Mouse (Mus musculus) embryo, embryonic 11 days (tissue): ENCODE data around the gene Ralgapa2.
A peak's percentile ranks its signal among the peaks of the same experiment; 100 is the strongest.

ENCODE experiments used
- DNase-seq: peaks from one replicate; pipeline ENCODE4 v3.0.0-alpha.2; 2015

Ralgapa2 gene

GRCm38 (mm10) chr2:146511911-146512580, at the start of gene Ralgapa2:
TSS of gene Ralgapa2 (minus strand) at chr2:146512344.
- DNase-seq = peak; percentile 100

- no peak for DNase-seq
Measured at GRCm38 (mm10) chr2:146561505-146561904, 49.4 kb upstream of the Ralgapa2 start.

GRCm38 (mm10) chr2:146560633-146561043, 48.5 kb upstream of the Ralgapa2 start:
- no peak for DNase-seq

GRCm38 (mm10) chr2:146556148-146556547, 44.0 kb upstream of the Ralgapa2 start:
- no peak for DNase-seq

GRCm38 (mm10) chr2:146555351-146555750, 43.2 kb upstream of the Ralgapa2 start:
- DNase-seq = no peak

- DNase-seq = no peak
Measured at GRCm38 (mm10) chr2:146553701-146554100, 41.6 kb upstream of the Ralgapa2 start.

GRCm38 (mm10) chr2:146551818-146552217, 39.7 kb upstream of the Ralgapa2 start:
- no peak for DNase-seq

GRCm38 (mm10) chr2:146549111-146549776, 37.1 kb upstream of the Ralgapa2 start:
- DNase-seq = peak; percentile 74

GRCm38 (mm10) chr2:146544155-146544814, 32.1 kb upstream of the Ralgapa2 start:
- no peak for DNase-seq

- DNase-seq = no peak
Measured at GRCm38 (mm10) chr2:146533118-146533949, 21.2 kb upstream of the Ralgapa2 start.

GRCm38 (mm10) chr2:146532493-146532892, 20.3 kb upstream of the Ralgapa2 start:
- DNase-seq = no peak

GRCm38 (mm10) chr2:146525483-146525882, 13.3 kb upstream of the Ralgapa2 start:
- DNase-seq = no peak

GRCm38 (mm10) chr2:146524685-146525415, 12.7 kb upstream of the Ralgapa2 start:
- DNase-seq = no peak

GRCm38 (mm10) chr2:146516894-146517293, 4.8 kb upstream of the Ralgapa2 start:
- no peak for DNase-seq

GRCm38 (mm10) chr2:146515081-146515480, 2.9 kb upstream of the Ralgapa2 start:
- DNase-seq = no peak

GRCm38 (mm10) chr2:146512581-146512920, 407 bp upstream of the Ralgapa2 start:
- peak; percentile 4 for DNase-seq

GRCm38 (mm10) chr2:146511401-146511865, 711 bp downstream of the Ralgapa2 start:
- DNase-seq = no peak

GRCm38 (mm10) chr2:146510780-146511179, 1.4 kb downstream of the Ralgapa2 start:
- peak; percentile 3 for DNase-seq

GRCm38 (mm10) chr2:146502578-146503311, 9.4 kb downstream of the Ralgapa2 start:
- peak; percentile 7 for DNase-seq

- DNase-seq = no peak
Measured at GRCm38 (mm10) chr2:146500067-146500466, 12.1 kb downstream of the Ralgapa2 start.

- no peak for DNase-seq
Measured at GRCm38 (mm10) chr2:146499111-146499510, 13.0 kb downstream of the Ralgapa2 start.

- no peak for DNase-seq
Measured at GRCm38 (mm10) chr2:146498298-146498697, 13.8 kb downstream of the Ralgapa2 start.
